Mouse (Mus musculus): ENCODE results near the gene Nfkbiz. TPM values are rescaled to one million over a fixed set of nuclear protein-coding genes. Genes with fewer than 3 reads are reported as not detected.

The Nfkbiz gene
- polyA plus RNA-seq, 1 experiment: 5.1 TPM

DNA sequence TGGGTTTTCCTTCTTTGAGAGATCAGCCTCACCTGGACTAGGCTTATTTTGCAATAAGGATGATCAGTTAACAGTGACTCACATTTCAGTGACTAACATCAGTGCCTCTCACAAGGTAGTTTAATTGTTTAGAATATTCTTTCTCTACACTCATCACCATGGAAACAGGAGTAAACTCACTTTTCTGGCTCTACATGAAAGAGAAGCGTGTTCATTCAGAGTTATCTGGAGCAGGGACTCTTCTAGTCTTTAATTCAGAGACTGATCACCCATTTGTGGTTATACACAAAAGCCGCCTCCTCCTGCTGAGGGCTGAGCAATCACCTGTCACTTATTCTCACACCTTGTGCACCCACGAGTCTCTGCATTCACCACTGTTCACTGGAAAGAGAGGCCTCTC, 68.5 kb downstream of the Nfkbiz start:
- no peak for TF ChIP-seq CTCF (IDR thresholded peaks at IDR 0.05; ENCODE audit: borderline replicate concordance, insufficient read depth, low read depth, low read length)
- Histone ChIP-seq H3K27me3 (ENCODE audit: control insufficient read depth, insufficient read depth, low read length) (no peaks in the 10 kb centered on the region), H3K4me1 (ENCODE audit: control insufficient read depth, insufficient read depth, low read length) (no peaks in the 10 kb centered on the region), H3K27ac (ENCODE audit: insufficient read depth, low read length) (no peak overlapping the region), H3K4me3 (replicated peaks; ENCODE audit: insufficient read depth, low read depth, low read length) (no peak overlapping the region)
- 86% methylated on average over 3 of the region's 3 CpGs for WGBS
- DNase-seq: no peak

Other genes starting within 250 kb of the Nfkbiz start
- 11.1 and 13.1 TPM in 2 replicates for gene Nxpe3, start 56.4 kb upstream of the Nfkbiz start, polyA plus RNA-seq (2012; rRNA removed)
- gene Cep97, start 96.0 kb upstream of the Nfkbiz start, polyA plus RNA-seq (2012; rRNA removed): 9.9 and 11.5 TPM in 2 replicates
- gene Rpl24, start 127.4 kb upstream of the Nfkbiz start, polyA plus RNA-seq (2012; rRNA removed): 411 and 431 TPM in 2 replicates
- gene Zbtb11, start 135.0 kb upstream of the Nfkbiz start, polyA plus RNA-seq (2012; rRNA removed): 25.5 and 27.5 TPM in 2 replicates
- gene Pcnp, start 190.8 kb upstream of the Nfkbiz start, polyA plus RNA-seq (2012; rRNA removed): 122 and 134 TPM in 2 replicates
- 7.3 and 7.5 TPM in 2 replicates for gene Trmt10c, start 198.9 kb upstream of the Nfkbiz start, polyA plus RNA-seq (2012; rRNA removed)
- gene Senp7, start 209.4 kb upstream of the Nfkbiz start, polyA plus RNA-seq (2012; rRNA removed): 25.4 and 26.7 TPM in 2 replicates

Measured in cerebellum, adult 2 months (tissue).